Mouse (Mus musculus): ENCODE measurements around the gene Actr8. TPM values are rescaled to one million over a fixed set of nuclear protein-coding genes. Genes with fewer than 3 reads are reported as not detected.

Actr8 gene
- polyA plus RNA-seq, 1 experiment from 2014 or later: 45.4 TPM

- Histone ChIP-seq H3K4me2 (peak within 1 kb of the TSS; percentile 91), H3K27me3 (ENCODE audit: control insufficient read depth, insufficient read depth, low read length) (peaks cover 30% of the 10 kb centered on the region), H3K4me1 (ENCODE audit: control insufficient read depth, insufficient read depth, low read length) (no peaks in the 10 kb centered on the region), H3K36me3 (ENCODE audit: control insufficient read depth, insufficient read depth, low read length) (no peaks in the 10 kb centered on the region), H3K4me3 (ENCODE audit: low read depth, low read length) (peak within 1 kb of the TSS; percentile 48), H3K9me3 (replicated peaks; ENCODE audit: control insufficient read depth, low read length) (no peaks in the 10 kb centered on the region), H3K9ac (ENCODE audit: low read depth, low read length) (peak within 1 kb of the TSS; percentile 39; the same call in 1 of the 2 replicates), H3K27ac (ENCODE audit: low read depth, low read length) (no peak within 1 kb of the TSS)
- 10% methylated on average over 54 of the region's 54 CpGs for WGBS (ENCODE audit: insufficient replicate concordance)
- no peak; the same call in 1 of the 2 replicates for ATAC-seq (replicated peaks; ENCODE audit: insufficient number of reproducible peaks, low FRiP score, low TSS enrichment)
Measured at GRCm38 (mm10) chr14:30008733-30009575, 30.8 kb downstream of the Actr8 start, which contains the start of the genes Il17rb and Chdh. Il17rb (minus strand) TSS chr14:30008896. Chdh (plus strand) TSS chr14:30009023.

GRCm38 (mm10) chr14:30009864-30010560, 31.9 kb downstream of the Actr8 start:
- H3K27ac ChIP-seq (ENCODE audit: low read depth, low read length): no peak overlapping the region
- 79% methylated on average over 10 of the region's 10 CpGs for WGBS (ENCODE audit: insufficient replicate concordance)

GRCm38 (mm10) chr14:30011886-30012560, 33.9 kb downstream of the Actr8 start:
- WGBS (ENCODE audit: insufficient replicate concordance): 80% methylated on average over 10 of the region's 10 CpGs
- Histone ChIP-seq H3K9ac (ENCODE audit: low read depth, low read length) (no peak overlapping the region), H3K4me2 (no peak overlapping the region), H3K9me3 (replicated peaks; ENCODE audit: control insufficient read depth, low read length) (no peaks in the 10 kb centered on the region), H3K27ac (ENCODE audit: low read depth, low read length) (no peak overlapping the region), H3K36me3 (ENCODE audit: control insufficient read depth, insufficient read depth, low read length) (no peaks in the 10 kb centered on the region), H3K27me3 (ENCODE audit: control insufficient read depth, insufficient read depth, low read length) (peaks cover 30% of the 10 kb centered on the region), H3K4me3 (ENCODE audit: low read depth, low read length) (no peak overlapping the region), H3K4me1 (ENCODE audit: control insufficient read depth, insufficient read depth, low read length) (no peaks in the 10 kb centered on the region)
- ATAC-seq (replicated peaks; ENCODE audit: insufficient number of reproducible peaks, low FRiP score, low TSS enrichment): no peak

More at GRCm38 (mm10) chr14:30009864-30010560, 31.9 kb downstream of the Actr8 start:
- peaks cover 30% of the 10 kb centered on the region for H3K27me3 ChIP-seq (ENCODE audit: control insufficient read depth, insufficient read depth, low read length)
- no peak for ATAC-seq (replicated peaks; ENCODE audit: insufficient number of reproducible peaks, low FRiP score, low TSS enrichment)
- no peak overlapping the region for H3K4me3 ChIP-seq (ENCODE audit: low read depth, low read length)
- H3K4me2 ChIP-seq: no peak overlapping the region
- no peak overlapping the region for H3K9ac ChIP-seq (ENCODE audit: low read depth, low read length)
- no peaks in the 10 kb centered on the region for H3K36me3 ChIP-seq (ENCODE audit: control insufficient read depth, insufficient read depth, low read length)
- no peaks in the 10 kb centered on the region for H3K9me3 ChIP-seq (replicated peaks; ENCODE audit: control insufficient read depth, low read length)
- H3K4me1 ChIP-seq (ENCODE audit: control insufficient read depth, insufficient read depth, low read length): no peaks in the 10 kb centered on the region

GRCm38 (mm10) chr14:30014487-30014886, 36.4 kb downstream of the Actr8 start:
- H3K27ac ChIP-seq (ENCODE audit: low read depth, low read length): no peak overlapping the region
- H3K9ac ChIP-seq (ENCODE audit: low read depth, low read length): no peak overlapping the region
- H3K4me3 ChIP-seq (ENCODE audit: low read depth, low read length): no peak overlapping the region
- no peaks in the 10 kb centered on the region for H3K9me3 ChIP-seq (replicated peaks; ENCODE audit: control insufficient read depth, low read length)
- H3K27me3 ChIP-seq (ENCODE audit: control insufficient read depth, insufficient read depth, low read length): peaks cover 13% of the 10 kb centered on the region
- WGBS (ENCODE audit: insufficient replicate concordance): 72% methylated on average over 10 of the region's 10 CpGs
- H3K4me2 ChIP-seq: no peak overlapping the region
- no peaks in the 10 kb centered on the region for H3K36me3 ChIP-seq (ENCODE audit: control insufficient read depth, insufficient read depth, low read length)
- H3K4me1 ChIP-seq (ENCODE audit: control insufficient read depth, insufficient read depth, low read length): no peaks in the 10 kb centered on the region
- ATAC-seq (replicated peaks; ENCODE audit: insufficient number of reproducible peaks, low FRiP score, low TSS enrichment): no peak

GRCm38 (mm10) chr14:30015008-30015407, 36.9 kb downstream of the Actr8 start:
- Histone ChIP-seq H3K27me3 (ENCODE audit: control insufficient read depth, insufficient read depth, low read length) (peaks cover 9% of the 10 kb centered on the region), H3K4me1 (ENCODE audit: control insufficient read depth, insufficient read depth, low read length) (no peaks in the 10 kb centered on the region), H3K4me2 (no peak overlapping the region), H3K9me3 (replicated peaks; ENCODE audit: control insufficient read depth, low read length) (no peaks in the 10 kb centered on the region), H3K27ac (ENCODE audit: low read depth, low read length) (no peak overlapping the region), H3K9ac (ENCODE audit: low read depth, low read length) (no peak overlapping the region), H3K36me3 (ENCODE audit: control insufficient read depth, insufficient read depth, low read length) (no peaks in the 10 kb centered on the region), H3K4me3 (ENCODE audit: low read depth, low read length) (no peak overlapping the region)
- no peak for ATAC-seq (replicated peaks; ENCODE audit: insufficient number of reproducible peaks, low FRiP score, low TSS enrichment)
- 56% methylated on average over 1 of the region's 1 CpGs for WGBS (ENCODE audit: insufficient replicate concordance)

- H3K9ac ChIP-seq (ENCODE audit: low read depth, low read length): no peak overlapping the region
- ATAC-seq (replicated peaks; ENCODE audit: insufficient number of reproducible peaks, low FRiP score, low TSS enrichment): no peak
- no peak overlapping the region for H3K4me2 ChIP-seq
- no peak overlapping the region for H3K27ac ChIP-seq (ENCODE audit: low read depth, low read length)
- H3K4me3 ChIP-seq (ENCODE audit: low read depth, low read length): no peak overlapping the region
- H3K9me3 ChIP-seq (replicated peaks; ENCODE audit: control insufficient read depth, low read length): no peaks in the 10 kb centered on the region
- H3K27me3 ChIP-seq (ENCODE audit: control insufficient read depth, insufficient read depth, low read length): no peaks in the 10 kb centered on the region
- no peaks in the 10 kb centered on the region for H3K36me3 ChIP-seq (ENCODE audit: control insufficient read depth, insufficient read depth, low read length)
- H3K4me1 ChIP-seq (ENCODE audit: control insufficient read depth, insufficient read depth, low read length): no peaks in the 10 kb centered on the region
- WGBS (ENCODE audit: insufficient replicate concordance): 85% methylated on average over 5 of the region's 5 CpGs
Measured at GRCm38 (mm10) chr14:30016666-30017065, 38.5 kb downstream of the Actr8 start.

- Histone ChIP-seq H3K4me1 (ENCODE audit: control insufficient read depth, insufficient read depth, low read length) (no peaks in the 10 kb centered on the region), H3K9me3 (replicated peaks; ENCODE audit: control insufficient read depth, low read length) (no peaks in the 10 kb centered on the region), H3K9ac (ENCODE audit: low read depth, low read length) (no peak overlapping the region), H3K36me3 (ENCODE audit: control insufficient read depth, insufficient read depth, low read length) (no peaks in the 10 kb centered on the region), H3K4me3 (ENCODE audit: low read depth, low read length) (no peak overlapping the region), H3K4me2 (no peak overlapping the region), H3K27ac (ENCODE audit: low read depth, low read length) (no peak overlapping the region), H3K27me3 (ENCODE audit: control insufficient read depth, insufficient read depth, low read length) (no peaks in the 10 kb centered on the region)
- 79% methylated on average over 8 of the region's 8 CpGs for WGBS (ENCODE audit: insufficient replicate concordance)
- ATAC-seq (replicated peaks; ENCODE audit: insufficient number of reproducible peaks, low FRiP score, low TSS enrichment): no peak
Measured at GRCm38 (mm10) chr14:30017794-30018462, 39.8 kb downstream of the Actr8 start.

GRCm38 (mm10) chr14:30018463-30018801, 40.3 kb downstream of the Actr8 start:
- ATAC-seq (replicated peaks; ENCODE audit: insufficient number of reproducible peaks, low FRiP score, low TSS enrichment): no peak
- H3K4me3 ChIP-seq (ENCODE audit: low read depth, low read length): no peak overlapping the region
- no peaks in the 10 kb centered on the region for H3K36me3 ChIP-seq (ENCODE audit: control insufficient read depth, insufficient read depth, low read length)
- no peaks in the 10 kb centered on the region for H3K9me3 ChIP-seq (replicated peaks; ENCODE audit: control insufficient read depth, low read length)
- no peak overlapping the region for H3K4me2 ChIP-seq
- no peak overlapping the region for H3K9ac ChIP-seq (ENCODE audit: low read depth, low read length)
- no peaks in the 10 kb centered on the region for H3K27me3 ChIP-seq (ENCODE audit: control insufficient read depth, insufficient read depth, low read length)
- H3K4me1 ChIP-seq (ENCODE audit: control insufficient read depth, insufficient read depth, low read length): no peaks in the 10 kb centered on the region
- 87% methylated on average over 4 of the region's 4 CpGs for WGBS (ENCODE audit: insufficient replicate concordance)
- H3K27ac ChIP-seq (ENCODE audit: low read depth, low read length): no peak overlapping the region
